ENCODE assay signal across 8 mouse cellular contexts in genomic region chr10:39542535-39543257, GRCm38 (mm10).
DNase-seq lines count a peak whose midpoint lies in the region; ATAC-seq lines count a peak whose summit lies in the region.

No protein-coding gene starts in this region.

- no peak overlapping the region for H3K4me2 ChIP-seq in neural tube, embryonic 11.5 days (ENCODE audit: low read depth)
- H3K4me2 ChIP-seq in midbrain, embryonic 16.5 days (ENCODE audit: low read length) = no peak overlapping the region

- no peaks in the 10 kb centered on the region for H3K9me3 ChIP-seq in neural tube, embryonic 11.5 days (ENCODE audit: control insufficient read depth, low read length)
- H3K9me3 ChIP-seq in midbrain, embryonic 16.5 days (replicated peaks; ENCODE audit: control insufficient read depth, low read length, poor library complexity, severe bottlenecking) = no peaks in the 10 kb centered on the region

- H3K4me1 ChIP-seq in neural tube, embryonic 11.5 days (ENCODE audit: control insufficient read depth, insufficient read depth, low read length) = peaks cover 27% of the 10 kb centered on the region
- H3K4me1 ChIP-seq in midbrain, embryonic 16.5 days (ENCODE audit: control insufficient read depth, insufficient read depth, low read length) = peaks cover 47% of the 10 kb centered on the region

- 75% methylated on average over 15 of the region's 15 CpGs for WGBS in neural tube, embryonic 11.5 days
- WGBS in midbrain, embryonic 16.5 days = 44% methylated on average over 15 of the region's 15 CpGs

- H3K9ac ChIP-seq in neural tube, embryonic 11.5 days (ENCODE audit: low read length) = peak overlapping the region; percentile 55; the same call in 1 of the 2 replicates
- peak overlapping the region; percentile 60 for H3K9ac ChIP-seq in midbrain, embryonic 16.5 days (ENCODE audit: low read depth, low read length)

- H3K27ac ChIP-seq in neural tube, embryonic 11.5 days (ENCODE audit: low read depth, low read length) = peak overlapping the region; percentile 96
- peak overlapping the region; percentile 97 for H3K27ac ChIP-seq in midbrain, embryonic 16.5 days (ENCODE audit: low read length)

- no peaks in the 10 kb centered on the region for H3K36me3 ChIP-seq in neural tube, embryonic 11.5 days (ENCODE audit: control insufficient read depth, insufficient read depth, low read length)
- no peaks in the 10 kb centered on the region; the same call in 1 of the 2 replicates for H3K36me3 ChIP-seq in midbrain, embryonic 16.5 days (ENCODE audit: control insufficient read depth, insufficient read depth, low read length)

- ATAC-seq in neural tube, embryonic 11.5 days (ENCODE audit: insufficient read depth, low FRiP score, low TSS enrichment) = no peak
- peak; percentile 34 for ATAC-seq in midbrain, embryonic 16.5 days

- intact Hi-C loops in heart, postnatal 14 days (cut with DNase I) = no loop called here

- H3K4me3 ChIP-seq in neural tube, embryonic 11.5 days (ENCODE audit: low read depth, low read length) = no peak overlapping the region
- H3K4me3 ChIP-seq in midbrain, embryonic 16.5 days (ENCODE audit: low read depth, low read length) = no peak overlapping the region

- DNase-seq in adrenal gland, postnatal 10 days = peak; percentile 52
- no peak for DNase-seq in adrenal gland, adult 2 months
- DNase-seq in neural tube, embryonic 11.5 days (ENCODE audit: low spot score) = no peak
- DNase-seq in neural tube, embryonic 10.5 days (ENCODE audit: extremely low spot score, low spot score) = no peak
- DNase-seq in heart, postnatal 14 days = peak; percentile 48 to 57
- DNase-seq in right cerebral cortex, postnatal 25 days = no peak
- no peak for DNase-seq in ovary, postnatal 36 days (ENCODE audit: low spot score)

- H3K27me3 ChIP-seq in neural tube, embryonic 11.5 days (ENCODE audit: control insufficient read depth, insufficient read depth, low read length) = no peaks in the 10 kb centered on the region
- H3K27me3 ChIP-seq in midbrain, embryonic 16.5 days (ENCODE audit: control insufficient read depth, insufficient read depth, low read depth, low read length) = no peaks in the 10 kb centered on the region

Comparison
In these comparisons a context has a peak if more than half of its experiments do, and no peak if none do; other contexts are left out.
1. DNase-seq: peak in adrenal gland, postnatal 10 days (single experiment) and heart, postnatal 14 days (2 of 2); none in adrenal gland, adult 2 months (single experiment), neural tube, embryonic 11.5 days (single experiment), neural tube, embryonic 10.5 days (single experiment), right cerebral cortex, postnatal 25 days (single experiment) and ovary, postnatal 36 days (single experiment).